14 mouse cellular contexts compared by ENCODE assay signal in genomic region chr19:32275068-32275925, GRCm38 (mm10).
DNase-seq lines count a peak whose midpoint lies in the region; ATAC-seq and TF ChIP-seq lines count a peak whose summit lies in the region.
"Had no signal": no experiment of that assay in that cellular context is flagged by ENCODE, and none has a peak within 500 bp of the region (broad histone marks: within the 10 kb centered on the region; RNA-seq: fewer than 3 reads in every experiment).

No protein-coding gene starts in this region.

- H3K4me3 ChIP-seq in intestine, postnatal 0 days (ENCODE audit: low read depth, low read length), result no peak overlapping the region
- no peak overlapping the region for H3K4me3 ChIP-seq in intestine, embryonic 16.5 days (ENCODE audit: low read length)
- H3K4me3 ChIP-seq: neural tube, embryonic 15.5 days had no signal

- no peaks in the 10 kb centered on the region for H3K36me3 ChIP-seq in intestine, postnatal 0 days (ENCODE audit: control insufficient read depth, insufficient read depth)
- H3K36me3 ChIP-seq in intestine, embryonic 16.5 days (ENCODE audit: control insufficient read depth, insufficient read depth, low read length), result no peaks in the 10 kb centered on the region
- H3K36me3 ChIP-seq: neural tube, embryonic 15.5 days had no signal

- H3K4me1 ChIP-seq in intestine, postnatal 0 days (replicated peaks; ENCODE audit: control insufficient read depth, insufficient read depth, low read length), result no peaks in the 10 kb centered on the region
- H3K4me1 ChIP-seq in intestine, embryonic 16.5 days (ENCODE audit: control insufficient read depth, insufficient read depth, low read length), result peaks cover 9% of the 10 kb centered on the region; the same call in 1 of the 2 replicates

- H3K9me3 ChIP-seq in intestine, postnatal 0 days (ENCODE audit: control insufficient read depth), result no peaks in the 10 kb centered on the region
- no peaks in the 10 kb centered on the region for H3K9me3 ChIP-seq in intestine, embryonic 16.5 days (ENCODE audit: control insufficient read depth, low read length)
- H3K9me3 ChIP-seq: neural tube, embryonic 15.5 days had no signal

- no peak overlapping the region for H3K4me2 ChIP-seq in intestine, postnatal 0 days (replicated peaks; ENCODE audit: low read depth)
- H3K4me2 ChIP-seq in intestine, embryonic 16.5 days (ENCODE audit: low read depth, low read length), result no peak overlapping the region
- H3K4me2 ChIP-seq: midbrain, embryonic 11.5 days; neural tube, embryonic 15.5 days had no signal

- no peak for ATAC-seq in intestine, postnatal 0 days
- ATAC-seq in intestine, embryonic 16.5 days, result no peak
- ATAC-seq: forebrain, embryonic 16.5 days; hindbrain, embryonic 16.5 days had no signal

- no peak overlapping the region for H3K9ac ChIP-seq in intestine, postnatal 0 days (ENCODE audit: low read depth, low read length)
- H3K9ac ChIP-seq in intestine, embryonic 16.5 days (ENCODE audit: low read depth, low read length), result no peak overlapping the region
- H3K9ac ChIP-seq: neural tube, embryonic 15.5 days had no signal

- no peak overlapping the region for H3K27ac ChIP-seq in intestine, postnatal 0 days (ENCODE audit: low read depth, low read length)
- H3K27ac ChIP-seq in intestine, embryonic 16.5 days (ENCODE audit: low read length), result no peak overlapping the region
- H3K27ac ChIP-seq: neural tube, embryonic 15.5 days had no signal

- 82% methylated on average over 14 of the region's 14 CpGs for WGBS in intestine, postnatal 0 days
- WGBS in intestine, embryonic 16.5 days, result 80% methylated on average over 14 of the region's 14 CpGs

- no peaks in the 10 kb centered on the region for H3K27me3 ChIP-seq in intestine, postnatal 0 days (replicated peaks; ENCODE audit: control insufficient read depth, insufficient read depth, low read length)
- no peaks in the 10 kb centered on the region for H3K27me3 ChIP-seq in intestine, embryonic 16.5 days (replicated peaks; ENCODE audit: control insufficient read depth, insufficient read depth, low read length)
- H3K27me3 ChIP-seq: neural tube, embryonic 15.5 days had no signal

- 0 out of 2 replicates have a peak, but pooled peaks have one; percentile 2 for TF ChIP-seq CTCF in intestine, postnatal 0 days (IDR thresholded peaks at IDR 0.05; ENCODE audit: low read depth)

- DNase-seq in CD4-positive, CD25-positive, alpha-beta regulatory T cell, adult 2 months (ENCODE audit: low read depth, low spot score), result peak; percentile 82
- DNase-seq in induced T-regulatory cell, adult 2 months (ENCODE audit: low read depth), result peak; percentile 89
- peak; percentile 67 to 75 for DNase-seq in spleen, postnatal 36 days (ENCODE audit: low spot score in 2 of 2)
- no peak for DNase-seq in adrenal gland, postnatal 14 days
- DNase-seq in urinary bladder, postnatal 14 days (ENCODE audit: low spot score), result no peak
- no peak for DNase-seq in cerebellum, postnatal 36 days
- DNase-seq: heart, adult 18-20 months; lung, adult 18-20 months had no signal

Comparison
In these comparisons a context has a peak if more than half of its experiments do, and no peak if none do; other contexts are left out.
1. DNase-seq: peak in CD4-positive, CD25-positive, alpha-beta regulatory T cell, adult 2 months (single experiment), induced T-regulatory cell, adult 2 months (single experiment) and spleen, postnatal 36 days (2 of 2); none in adrenal gland, postnatal 14 days (single experiment), urinary bladder, postnatal 14 days (single experiment) and cerebellum, postnatal 36 days (0 of 2).